Mouse (Mus musculus): ENCODE results near the gene Kbtbd4. TPM values are rescaled to one million over a fixed set of nuclear protein-coding genes. Genes with fewer than 3 reads are reported as not detected.

Kbtbd4 gene
- polyA plus RNA-seq, 1 experiment from 2014 or later, result 49.8 TPM

DNA sequence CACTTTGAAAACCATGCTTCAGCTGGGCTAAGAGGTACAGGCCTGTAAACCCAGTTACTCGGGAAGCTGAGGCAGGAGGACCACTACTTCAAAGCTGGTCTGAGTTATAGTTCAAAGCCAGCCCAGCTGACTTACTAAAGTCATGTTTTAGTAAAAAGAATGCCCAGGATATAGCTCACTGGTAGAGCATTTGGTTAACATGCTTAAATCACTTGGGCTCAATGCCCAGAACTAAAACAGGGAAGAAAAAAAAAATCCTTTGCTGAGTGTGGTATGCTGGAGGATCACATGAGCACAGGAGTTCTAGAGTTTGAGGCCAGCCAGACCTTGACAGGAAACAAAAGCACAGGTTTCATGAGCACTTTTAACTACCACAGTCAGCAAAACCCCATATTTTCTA, 7.1 kb downstream of the Kbtbd4 start:
- 86% methylated on average over 1 of the region's 1 CpGs for WGBS
- Histone ChIP-seq H3K27me3 (no peaks in the 10 kb centered on the region), H3K4me3 (no peak overlapping the region), H3K9ac (no peak overlapping the region), H3K36me3 (peaks cover 60% of the 10 kb centered on the region), H3K4me2 (replicated peaks) (no peak overlapping the region), H3K9me3 (replicated peaks) (no peaks in the 10 kb centered on the region), H3K27ac (no peak overlapping the region), H3K4me1 (peaks cover 14% of the 10 kb centered on the region)
- no peak for ATAC-seq (ENCODE audit: low FRiP score)

DNA sequence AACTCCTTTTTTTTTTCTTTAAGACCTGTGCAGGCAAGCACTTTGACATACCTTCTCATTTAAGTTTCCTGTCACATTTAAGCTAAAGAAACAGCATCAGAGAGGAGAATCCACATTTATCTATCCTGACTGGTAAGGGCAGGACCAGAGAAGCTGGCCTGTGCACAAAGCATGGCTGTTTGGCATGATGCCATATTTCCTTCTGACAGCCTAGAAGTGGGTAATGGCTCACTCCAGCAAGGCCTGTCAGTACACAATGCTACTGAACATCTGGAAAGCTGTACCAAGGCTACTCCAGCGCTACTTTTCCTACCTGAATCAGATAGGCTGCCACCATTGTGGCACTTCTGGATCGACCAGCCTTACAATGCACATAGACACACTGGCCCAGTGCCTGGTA, 9.1 kb downstream of the Kbtbd4 start:
- H3K27ac ChIP-seq, result no peak overlapping the region
- H3K4me2 ChIP-seq (replicated peaks), result no peak overlapping the region
- H3K27me3 ChIP-seq, result no peaks in the 10 kb centered on the region
- ATAC-seq (ENCODE audit: low FRiP score), result no peak
- no peaks in the 10 kb centered on the region for H3K9me3 ChIP-seq (replicated peaks)
- H3K36me3 ChIP-seq, result peaks cover 49% of the 10 kb centered on the region
- no peak overlapping the region for H3K9ac ChIP-seq
- H3K4me3 ChIP-seq, result no peak overlapping the region
- H3K4me1 ChIP-seq, result peaks cover 14% of the 10 kb centered on the region
- WGBS, result 87% methylated on average over 2 of the region's 2 CpGs

DNA sequence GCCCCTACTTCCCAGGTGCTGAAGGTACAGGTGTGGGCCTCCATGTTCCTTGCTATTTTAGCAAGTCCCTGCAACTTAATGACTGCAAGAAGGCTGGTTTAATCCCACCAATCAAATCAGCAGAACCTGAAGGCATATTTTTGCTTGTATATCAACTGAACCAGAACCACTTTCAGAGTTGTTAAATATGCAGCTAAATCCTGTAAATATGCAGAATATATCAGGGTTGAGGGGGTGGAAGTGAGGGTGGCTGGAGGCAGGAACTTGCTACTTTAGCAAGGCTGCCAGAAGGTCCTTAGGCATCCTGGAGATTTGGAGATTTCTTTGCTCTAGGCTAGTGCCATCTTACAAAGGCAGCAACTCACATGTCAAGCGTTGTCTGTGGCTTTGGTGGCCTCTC, 11.0 kb downstream of the Kbtbd4 start:
- peaks cover 14% of the 10 kb centered on the region for H3K4me1 ChIP-seq
- H3K4me3 ChIP-seq, result no peak overlapping the region
- H3K27me3 ChIP-seq, result no peaks in the 10 kb centered on the region
- no peak overlapping the region for H3K4me2 ChIP-seq (replicated peaks)
- 81% methylated on average over 1 of the region's 1 CpGs for WGBS
- ATAC-seq (ENCODE audit: low FRiP score), result no peak
- H3K27ac ChIP-seq, result no peak overlapping the region
- H3K9ac ChIP-seq, result no peak overlapping the region
- peaks cover 30% of the 10 kb centered on the region for H3K36me3 ChIP-seq
- H3K9me3 ChIP-seq (replicated peaks), result no peaks in the 10 kb centered on the region

DNA sequence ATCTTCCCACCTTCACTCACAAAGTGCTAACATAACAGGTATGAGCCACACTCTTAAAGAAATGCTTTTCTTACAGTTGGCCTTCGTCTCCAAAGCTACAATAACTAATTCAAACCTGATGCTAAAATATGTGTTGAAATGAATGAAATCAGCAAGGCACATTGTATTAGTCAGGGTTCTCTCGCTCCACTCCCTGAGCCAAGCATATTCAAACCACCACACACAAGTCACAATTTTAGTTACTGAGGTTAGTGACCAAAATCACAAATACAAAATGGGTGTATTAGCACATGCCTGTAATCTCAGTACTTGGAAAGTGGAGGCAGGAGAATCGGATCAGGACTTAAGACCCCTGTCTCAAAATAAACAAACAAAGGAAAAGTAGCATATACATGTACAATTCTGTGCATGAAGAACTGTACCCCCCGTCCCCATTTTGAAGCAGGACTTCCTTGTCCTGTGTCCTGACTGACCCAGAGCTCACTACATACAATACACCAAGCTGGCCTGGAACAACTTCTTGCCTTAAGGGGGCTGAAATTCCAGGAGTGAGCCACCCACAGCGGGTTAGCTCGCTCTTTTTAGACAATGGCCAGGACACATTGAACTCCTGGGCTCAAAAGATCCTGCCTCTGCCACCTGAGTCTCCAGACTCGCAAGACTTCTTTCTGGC, 12.2 kb downstream of the Kbtbd4 start:
- peak overlapping the region; percentile 87 for H3K27ac ChIP-seq
- ATAC-seq (ENCODE audit: low FRiP score), result peak; percentile 30
- no peaks in the 10 kb centered on the region for H3K9me3 ChIP-seq (replicated peaks)
- no peaks in the 10 kb centered on the region for H3K27me3 ChIP-seq
- peaks cover 14% of the 10 kb centered on the region for H3K4me1 ChIP-seq
- H3K36me3 ChIP-seq, result peaks cover 18% of the 10 kb centered on the region
- peak overlapping the region; percentile 74 for H3K4me3 ChIP-seq
- peak overlapping the region; percentile 94 for H3K9ac ChIP-seq
- peak overlapping the region; percentile 84 for H3K4me2 ChIP-seq (replicated peaks)
- WGBS, result 33% methylated on average over 7 of the region's 7 CpGs

DNA sequence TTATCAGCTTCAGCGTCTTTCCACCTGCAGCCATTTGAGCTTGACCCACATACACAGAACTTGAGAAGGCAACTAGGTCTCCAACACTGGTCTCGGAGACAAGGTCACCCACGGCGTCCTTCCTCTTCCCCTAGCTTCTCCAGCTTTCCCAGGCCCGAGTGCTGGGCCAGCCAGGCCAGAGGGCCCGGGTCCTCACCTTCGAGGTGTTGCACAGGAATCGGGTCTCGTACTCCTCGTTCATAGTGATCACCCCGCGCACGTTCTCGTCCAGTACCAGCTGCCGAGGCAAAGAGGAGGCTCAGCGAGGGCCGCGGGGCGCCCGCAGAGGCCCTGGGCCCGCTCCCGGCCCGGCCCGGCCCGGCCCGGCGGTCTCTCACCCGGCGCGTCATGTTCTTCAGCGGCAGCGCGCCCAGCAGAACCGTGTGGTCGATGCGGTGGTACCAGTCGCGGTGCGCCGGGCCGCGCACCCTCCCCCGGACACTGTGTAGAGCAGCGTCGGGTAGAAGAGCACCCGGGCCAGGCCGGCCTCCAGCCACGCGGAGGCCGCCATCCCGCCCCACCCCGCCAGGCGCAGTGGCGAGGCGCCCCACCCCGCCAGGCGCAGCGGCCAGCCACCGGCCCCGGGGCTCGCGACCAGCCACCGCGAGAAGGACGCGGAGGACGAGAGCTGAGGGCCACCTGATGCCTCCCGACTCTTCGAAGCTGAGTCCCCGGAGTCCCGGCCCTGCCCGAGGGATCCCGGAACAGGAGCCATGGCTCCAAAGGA, 12.9 kb downstream of the Kbtbd4 start:
- Histone ChIP-seq H3K4me2 (replicated peaks) (peak overlapping the region; percentile 84), H3K27me3 (no peaks in the 10 kb centered on the region)
- peak; percentile 89 for ATAC-seq (ENCODE audit: low FRiP score)

DNA sequence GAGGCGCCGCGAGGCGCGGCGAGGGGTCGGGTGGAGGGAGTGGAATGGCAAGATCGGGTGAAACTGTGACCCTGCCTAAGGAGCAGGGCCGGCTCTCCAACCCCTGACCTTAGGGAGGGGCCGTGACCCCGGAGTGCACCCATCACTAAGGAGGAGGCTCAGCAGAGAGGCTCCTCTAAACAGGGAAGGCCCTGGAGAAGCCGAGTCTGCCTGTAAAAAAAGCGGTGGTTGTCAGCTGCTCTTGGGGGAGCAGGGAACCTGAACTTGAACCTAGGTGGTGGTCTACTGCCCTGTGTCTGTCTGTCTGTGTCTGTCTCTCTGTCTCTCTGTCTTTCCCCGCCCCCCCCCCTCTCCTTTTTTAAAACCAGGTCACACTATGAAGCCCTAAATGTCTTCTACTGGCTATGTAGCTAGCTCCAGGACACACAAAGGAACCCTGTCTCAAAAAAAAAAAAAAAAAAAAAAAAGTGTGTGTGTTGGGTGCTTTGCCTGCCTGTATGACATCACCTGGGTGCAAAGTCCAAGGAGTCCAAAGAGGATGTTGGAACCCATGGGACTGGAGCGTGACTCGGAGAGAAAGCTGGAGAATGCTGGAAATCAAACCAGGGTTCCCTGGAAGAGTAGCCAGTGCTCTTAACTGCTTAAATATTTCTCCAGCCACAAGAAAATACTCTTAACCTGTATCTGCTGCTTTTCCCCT, 13.6 kb downstream of the Kbtbd4 start:
- no peaks in the 10 kb centered on the region for H3K27me3 ChIP-seq
- peak; percentile 73; the same call in 1 of the 2 replicates for ATAC-seq (ENCODE audit: low FRiP score)
- H3K4me1 ChIP-seq, result peaks cover 14% of the 10 kb centered on the region
- H3K4me3 ChIP-seq, result peak overlapping the region; percentile 74
- H3K9ac ChIP-seq, result peak overlapping the region; percentile 94
- 12% methylated on average over 16 of the region's 16 CpGs for WGBS
- peaks cover 10% of the 10 kb centered on the region for H3K36me3 ChIP-seq
- no peaks in the 10 kb centered on the region for H3K9me3 ChIP-seq (replicated peaks)
- H3K4me2 ChIP-seq (replicated peaks), result peak overlapping the region; percentile 84
- peak overlapping the region; percentile 87 for H3K27ac ChIP-seq

More for the DNA sequence above, 12.9 kb downstream of the Kbtbd4 start:
- Histone ChIP-seq H3K36me3 (peaks cover 16% of the 10 kb centered on the region), H3K9ac (peak overlapping the region; percentile 94), H3K4me3 (peak overlapping the region; percentile 74), H3K4me1 (peaks cover 14% of the 10 kb centered on the region), H3K27ac (peak overlapping the region; percentile 87), H3K9me3 (replicated peaks) (no peaks in the 10 kb centered on the region)
- under 1% methylated on average over 73 of the region's 73 CpGs for WGBS

DNA sequence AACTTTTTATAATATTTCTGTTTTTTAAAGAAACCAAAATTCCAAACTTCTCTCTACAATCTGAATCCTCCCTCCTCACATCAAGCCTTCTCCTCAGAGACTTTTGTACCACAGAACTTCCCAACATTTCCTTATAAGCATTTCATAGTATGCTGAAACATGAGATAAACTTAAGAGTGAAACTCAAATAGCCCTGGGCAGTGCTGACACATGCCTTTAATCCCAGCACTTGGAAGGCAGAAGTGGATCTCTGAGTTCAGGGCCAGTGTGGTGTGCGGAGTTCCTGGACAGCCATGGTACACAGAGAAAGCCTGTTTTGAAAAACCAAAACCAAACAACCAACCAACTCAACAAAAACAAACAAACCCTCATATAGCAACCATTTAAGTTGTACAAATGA, 16.6 kb downstream of the Kbtbd4 start:
- Histone ChIP-seq H3K27me3 (no peaks in the 10 kb centered on the region), H3K9ac (no peak overlapping the region), H3K4me1 (peaks cover 5% of the 10 kb centered on the region), H3K9me3 (replicated peaks) (no peaks in the 10 kb centered on the region), H3K36me3 (no peaks in the 10 kb centered on the region), H3K27ac (no peak overlapping the region), H3K4me2 (replicated peaks) (no peak overlapping the region), H3K4me3 (no peak overlapping the region)
- ATAC-seq (ENCODE audit: low FRiP score), result no peak
- WGBS, result 93% methylated on average over 1 of the region's 1 CpGs

DNA sequence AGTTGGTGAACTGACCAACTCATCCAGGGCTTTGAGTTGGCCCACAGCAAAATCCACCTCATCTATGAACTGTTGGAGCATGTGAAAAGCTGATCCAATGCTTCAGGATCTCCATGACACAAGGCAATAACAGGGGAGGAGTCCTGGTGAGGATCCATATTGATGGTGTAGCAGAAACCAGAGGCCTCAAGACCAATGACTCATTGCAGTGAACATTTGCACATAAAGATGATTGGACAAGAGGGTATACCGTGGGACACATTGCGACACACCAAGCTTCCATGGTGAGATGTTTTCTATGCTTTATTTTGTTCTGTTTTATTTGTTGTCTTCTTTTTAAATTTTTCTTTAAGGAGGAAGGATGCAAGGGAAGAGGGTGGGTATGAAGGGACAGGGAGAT, 18.1 kb downstream of the Kbtbd4 start:
- H3K27me3 ChIP-seq, result no peaks in the 10 kb centered on the region

DNA sequence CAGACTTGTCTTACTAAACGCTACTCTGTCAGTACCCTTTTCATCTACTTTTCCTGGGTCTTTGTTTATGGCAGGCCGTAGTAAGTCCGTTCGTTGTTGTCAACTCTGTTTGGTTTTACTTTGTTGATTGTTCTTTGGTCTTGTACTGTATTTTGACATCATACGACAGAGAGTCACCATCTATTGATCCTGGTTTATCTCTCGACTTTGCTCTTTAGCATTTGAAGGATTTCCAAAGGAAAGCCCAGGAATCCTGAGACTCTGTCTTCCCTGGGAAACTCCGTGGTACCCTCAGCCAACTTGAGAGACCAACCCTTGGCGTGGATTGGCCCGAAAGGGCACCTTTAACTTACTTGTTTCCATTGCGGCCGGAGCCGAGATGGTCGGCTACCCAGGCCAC, 24.0 kb downstream of the Kbtbd4 start:
- WGBS, result 83% methylated on average over 13 of the region's 13 CpGs
- no peak overlapping the region for H3K4me2 ChIP-seq (replicated peaks)
- no peaks in the 10 kb centered on the region for H3K36me3 ChIP-seq
- H3K4me1 ChIP-seq, result no peaks in the 10 kb centered on the region
- H3K4me3 ChIP-seq, result no peak overlapping the region
- H3K27ac ChIP-seq, result no peak overlapping the region
- no peak overlapping the region for H3K9ac ChIP-seq
- no peaks in the 10 kb centered on the region for H3K9me3 ChIP-seq (replicated peaks)
- no peaks in the 10 kb centered on the region for H3K27me3 ChIP-seq
- no peak for ATAC-seq (ENCODE audit: low FRiP score)

More for the DNA sequence above, 18.1 kb downstream of the Kbtbd4 start:
- WGBS, result 92% methylated on average over 2 of the region's 2 CpGs
- Histone ChIP-seq H3K36me3 (no peaks in the 10 kb centered on the region), H3K9me3 (replicated peaks) (no peaks in the 10 kb centered on the region), H3K4me2 (replicated peaks) (no peak overlapping the region), H3K9ac (no peak overlapping the region), H3K27ac (no peak overlapping the region), H3K4me3 (no peak overlapping the region), H3K4me1 (no peaks in the 10 kb centered on the region)
- ATAC-seq (ENCODE audit: low FRiP score), result no peak

DNA sequence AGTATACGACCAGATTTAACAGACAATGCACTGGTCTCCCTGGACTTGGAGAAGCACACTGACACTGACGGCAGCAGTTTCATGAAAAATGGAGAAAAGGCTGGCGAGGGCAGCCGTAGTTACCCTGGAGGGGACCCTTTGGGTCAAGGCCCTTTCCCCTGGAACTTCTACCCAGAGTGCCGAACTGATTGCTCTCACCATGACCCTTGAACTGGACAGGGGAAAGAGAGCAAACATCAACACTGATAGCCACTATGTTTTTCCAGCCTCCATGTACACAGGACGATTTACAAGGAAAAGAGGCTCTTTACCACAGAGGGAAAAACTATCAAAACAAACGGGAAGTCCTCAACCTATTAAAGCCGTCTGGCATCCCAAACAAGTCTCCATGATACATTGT, 27.3 kb downstream of the Kbtbd4 start:
- no peaks in the 10 kb centered on the region for H3K27me3 ChIP-seq
- no peaks in the 10 kb centered on the region for H3K36me3 ChIP-seq
- no peak overlapping the region for H3K4me3 ChIP-seq
- 75% methylated on average over 8 of the region's 8 CpGs for WGBS
- H3K9ac ChIP-seq, result no peak overlapping the region
- no peaks in the 10 kb centered on the region for H3K4me1 ChIP-seq
- no peaks in the 10 kb centered on the region for H3K9me3 ChIP-seq (replicated peaks)
- no peak overlapping the region for H3K4me2 ChIP-seq (replicated peaks)
- no peak overlapping the region for H3K27ac ChIP-seq
- no peak for ATAC-seq (ENCODE audit: low FRiP score)

DNA sequence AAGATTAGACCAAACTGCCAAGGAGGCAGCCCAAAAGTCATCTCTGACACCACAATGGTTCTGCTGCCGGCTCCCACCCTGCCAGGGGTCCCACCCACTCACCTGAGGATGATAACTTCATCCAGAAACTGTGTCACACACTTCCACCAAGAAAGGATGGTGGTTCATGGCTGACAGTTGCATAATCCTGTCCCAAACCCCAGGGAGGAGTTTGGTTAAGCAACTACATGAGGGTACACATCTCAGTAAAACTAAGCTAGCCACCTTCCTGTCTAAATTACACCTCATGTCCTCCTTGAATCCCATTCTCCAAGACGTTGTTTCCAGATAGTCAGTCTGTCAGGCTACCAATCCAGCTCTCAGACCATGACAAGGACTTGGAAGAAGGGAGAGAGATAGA, 27.7 kb downstream of the Kbtbd4 start:
- no peak overlapping the region for H3K4me3 ChIP-seq
- H3K9me3 ChIP-seq (replicated peaks), result no peaks in the 10 kb centered on the region
- no peak overlapping the region for H3K9ac ChIP-seq
- no peaks in the 10 kb centered on the region for H3K27me3 ChIP-seq
- H3K4me1 ChIP-seq, result no peaks in the 10 kb centered on the region
- no peak overlapping the region for H3K4me2 ChIP-seq (replicated peaks)
- H3K36me3 ChIP-seq, result no peaks in the 10 kb centered on the region
- 68% methylated on average over 2 of the region's 2 CpGs for WGBS
- ATAC-seq (ENCODE audit: low FRiP score), result no peak
- no peak overlapping the region for H3K27ac ChIP-seq

DNA sequence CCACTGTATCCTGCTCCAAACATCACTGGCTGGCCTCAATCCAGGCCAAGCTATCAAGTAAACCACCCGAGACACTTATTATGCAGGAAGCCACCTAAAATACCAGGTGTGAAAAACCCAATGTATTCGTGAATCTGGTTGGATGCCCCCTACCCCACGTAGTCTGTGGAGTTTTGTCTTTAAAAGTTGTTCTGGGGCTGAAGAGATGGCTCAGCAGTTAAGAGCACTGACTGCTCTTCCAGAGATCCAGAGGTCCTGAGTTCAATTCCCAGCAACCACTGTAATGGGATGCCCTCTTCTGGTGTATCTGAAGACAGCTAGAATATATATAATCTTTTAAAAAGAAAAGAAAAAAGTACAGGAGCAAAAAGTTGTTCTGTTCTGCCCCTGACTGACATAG, 33.8 kb downstream of the Kbtbd4 start:
- Histone ChIP-seq H3K9me3 (replicated peaks) (no peaks in the 10 kb centered on the region), H3K36me3 (no peaks in the 10 kb centered on the region), H3K4me3 (no peak overlapping the region), H3K27me3 (no peaks in the 10 kb centered on the region), H3K9ac (no peak overlapping the region), H3K27ac (no peak overlapping the region), H3K4me2 (replicated peaks) (no peak overlapping the region), H3K4me1 (peaks cover 21% of the 10 kb centered on the region)
- ATAC-seq (ENCODE audit: low FRiP score), result no peak
- WGBS, result 73% methylated on average over 3 of the region's 3 CpGs

Measured in hindbrain, embryonic 12.5 days (tissue).